Mouse (Mus musculus) brain, embryonic 14.5 days (tissue): ENCODE results near the gene Cbarp.

Source experiments
- CTCF ChIP-seq: fragments of 200-500 bp; IDR thresholded peaks from 2 replicates; pipeline ENCODE4 v1.5.1; 2012; ENCODE audit warnings: inconsistent platforms, mild to moderate bottlenecking, moderate library complexity, borderline replicate concordance; ENCODE audit not compliant: insufficient read depth, insufficient read length; ENCODE audit errors: extremely low read depth
- POLR2A ChIP-seq: fragments of 200-500 bp; IDR thresholded peaks from 2 replicates; pipeline ENCODE4 v1.6.1; 2012; ENCODE audit warnings: mild to moderate bottlenecking, inconsistent platforms, borderline replicate concordance; ENCODE audit not compliant: poor library complexity, insufficient read depth, insufficient read length, severe bottlenecking; ENCODE audit errors: extremely low read depth

- TF ChIP-seq CTCF = no peak
- no peak for TF ChIP-seq POLR2A
These were observed 10.8 kb downstream of the Cbarp start for GRCm38 (mm10) chr10:80129846-80130245.
